Mouse (Mus musculus): ENCODE results near the gene Otud5.

GRCm38 (mm10) chrX:7868506-7868905 lies 27.3 kb downstream of the Otud5 start:
- TF ChIP-seq CTCF (IDR thresholded peaks at IDR 0.05; ENCODE audit: control insufficient read depth, insufficient read depth, low read length) (no peak), POLR2A (IDR thresholded peaks at IDR 0.05; ENCODE audit: borderline replicate concordance, control insufficient read depth, low read depth, low read length) (no peak)

Measured in bone marrow, adult 2 months (tissue).